Mouse (Mus musculus) liver, embryonic 11.5 days (tissue): ENCODE data around the gene Fsip1. TPM values are rescaled to one million over a fixed set of nuclear protein-coding genes. Genes with fewer than 3 reads are reported as not detected.

Source experiments
- ATAC-seq: fragments of 200-750 bp; cut with Nextera tagmentation; replicated peaks from 2 replicates; pipeline ENCODE4 v1.8.0; 2017; ENCODE audit warnings: moderate number of reproducible peaks, mild to moderate bottlenecking, moderate TSS enrichment, moderate library complexity; ENCODE audit not compliant: low FRiP score
- DNase-seq: peaks from one replicate; pipeline ENCODE4 v3.0.0-alpha.2; 2017; ENCODE audit warnings: low spot score
- H3K27ac ChIP-seq: fragments of 300-500 bp; sonication (generic); 2 replicates; pipeline ENCODE4 v1.5.1; 2014; ENCODE audit warnings: mild to moderate bottlenecking, low read depth, low read length, control low read depth
- H3K27me3 ChIP-seq: fragments of 300-500 bp; sonication (generic); replicated peaks from 2 replicates; pipeline ENCODE4 v1.6.1; 2014; ENCODE audit warnings: low read length, mixed read lengths; ENCODE audit not compliant: control insufficient read depth, insufficient read depth
- H3K36me3 ChIP-seq: fragments of 300-500 bp; sonication (generic); 2 replicates; pipeline ENCODE4 v1.6.1; 2014; ENCODE audit warnings: mild to moderate bottlenecking, low read length, moderate library complexity, mixed read lengths; ENCODE audit not compliant: control insufficient read depth, insufficient read depth
- H3K4me1 ChIP-seq: fragments of 300-500 bp; sonication (generic); replicated peaks from 2 replicates; pipeline ENCODE4 v1.6.1; 2014; ENCODE audit warnings: low read length, mixed read lengths; ENCODE audit not compliant: control insufficient read depth, insufficient read depth
- H3K4me2 ChIP-seq: fragments of 300-500 bp; sonication (generic); 2 replicates; pipeline ENCODE4 v1.6.1; 2014; ENCODE audit warnings: mild to moderate bottlenecking, control low read depth, moderate library complexity
- H3K4me3 ChIP-seq: fragments of 300-500 bp; sonication (generic); 2 replicates; pipeline ENCODE4 v1.5.1; 2014; ENCODE audit warnings: low read depth, low read length, control low read depth
- H3K9ac ChIP-seq: fragments of 300-500 bp; sonication (generic); 2 replicates; pipeline ENCODE4 v1.6.1; 2014; ENCODE audit warnings: low read depth, low read length, control low read depth
- H3K9me3 ChIP-seq: fragments of 300-500 bp; sonication (generic); 2 replicates; pipeline ENCODE4 v1.6.1; 2016; ENCODE audit warnings: low read length, inconsistent platforms, mixed read lengths; ENCODE audit not compliant: control insufficient read depth
- WGBS: fragments of 180-500 bp; shearing (Covaris S2); extraction: QIAGEN DNeasy Blood & Tissue Kit; methylation state at CpG from one replicate; pipeline ENCODE4 v1.1.7; 2014; 5-methylcytosine and 5-hydroxymethylcytosine counted together
- polyA plus RNA-seq: library from polyadenylated mRNA; unstranded; fragments of >200 nt; fragmentation: Nextera tagmentation; extraction: Ambion mirVana; gene quantifications from 2 replicates; pipeline ENCODE4 v1.2.1, GENCODE M21; 2014

Gene Fsip1
- polyA plus RNA-seq, 1 experiment from 2014 or later, result 0.29 TPM

- H3K27ac ChIP-seq, result no peak overlapping the region
- H3K9ac ChIP-seq, result no peak overlapping the region
- no peaks in the 10 kb centered on the region for H3K9me3 ChIP-seq
- no peaks in the 10 kb centered on the region for H3K27me3 ChIP-seq
- H3K4me2 ChIP-seq, result peak overlapping the region; percentile 48
- no peaks in the 10 kb centered on the region for H3K36me3 ChIP-seq
- no peak for DNase-seq
- H3K4me1 ChIP-seq, result no peaks in the 10 kb centered on the region
- H3K4me3 ChIP-seq, result peak overlapping the region; percentile 12; the same call in 1 of the 2 replicates
- ATAC-seq, result no peak
Measured at GRCm38 (mm10) chr2:118179873-118180585, 76.7 kb downstream of the Fsip1 start.

GRCm38 (mm10) chr2:118179472-118179871 lies 77.3 kb downstream of the Fsip1 start:
- Histone ChIP-seq H3K9me3 (no peaks in the 10 kb centered on the region), H3K4me1 (no peaks in the 10 kb centered on the region), H3K36me3 (no peaks in the 10 kb centered on the region), H3K27me3 (no peaks in the 10 kb centered on the region), H3K4me3 (peak overlapping the region; percentile 12; the same call in 1 of the 2 replicates), H3K9ac (no peak overlapping the region), H3K27ac (no peak overlapping the region), H3K4me2 (peak overlapping the region; percentile 48)
- no peak for DNase-seq
- 10% methylated on average over 9 of the region's 10 CpGs for WGBS
- no peak for ATAC-seq

GRCm38 (mm10) chr2:118174558-118175383 lies 82.0 kb downstream of the Fsip1 start:
- Histone ChIP-seq H3K4me2 (no peak overlapping the region), H3K36me3 (no peaks in the 10 kb centered on the region), H3K9me3 (no peaks in the 10 kb centered on the region), H3K4me1 (no peaks in the 10 kb centered on the region), H3K27me3 (no peaks in the 10 kb centered on the region), H3K27ac (no peak overlapping the region), H3K9ac (no peak overlapping the region), H3K4me3 (no peak overlapping the region)
- DNase-seq (no peak), ATAC-seq (no peak)
- 82% methylated on average over 10 of the region's 10 CpGs for WGBS

- H3K4me3 ChIP-seq, result no peak overlapping the region
- H3K27ac ChIP-seq, result no peak overlapping the region
- H3K4me1 ChIP-seq, result no peaks in the 10 kb centered on the region
- H3K4me2 ChIP-seq, result no peak overlapping the region
- H3K36me3 ChIP-seq, result no peaks in the 10 kb centered on the region
- no peaks in the 10 kb centered on the region for H3K9me3 ChIP-seq
- no peak overlapping the region for H3K9ac ChIP-seq
- no peak for ATAC-seq
- no peaks in the 10 kb centered on the region for H3K27me3 ChIP-seq
- 70% methylated on average over 1 of the region's 1 CpGs for WGBS
- DNase-seq, result no peak
Measured at GRCm38 (mm10) chr2:118168225-118168624, 88.5 kb downstream of the Fsip1 start.

GRCm38 (mm10) chr2:118167731-118168130 lies 89.0 kb downstream of the Fsip1 start:
- Histone ChIP-seq H3K9me3 (no peaks in the 10 kb centered on the region), H3K4me3 (no peak overlapping the region), H3K27ac (no peak overlapping the region), H3K9ac (no peak overlapping the region), H3K27me3 (no peaks in the 10 kb centered on the region), H3K36me3 (no peaks in the 10 kb centered on the region), H3K4me2 (no peak overlapping the region), H3K4me1 (no peaks in the 10 kb centered on the region)
- ATAC-seq, result no peak
- 73% methylated on average over 4 of the region's 4 CpGs for WGBS
- no peak for DNase-seq

GRCm38 (mm10) chr2:118165691-118166090 lies 91.1 kb downstream of the Fsip1 start:
- DNase-seq (no peak), ATAC-seq (no peak)
- Histone ChIP-seq H3K27ac (no peak overlapping the region), H3K4me2 (no peak overlapping the region), H3K4me3 (no peak overlapping the region), H3K9me3 (no peaks in the 10 kb centered on the region), H3K9ac (no peak overlapping the region), H3K4me1 (no peaks in the 10 kb centered on the region), H3K27me3 (no peaks in the 10 kb centered on the region), H3K36me3 (no peaks in the 10 kb centered on the region)
- 77% methylated on average over 2 of the region's 2 CpGs for WGBS

GRCm38 (mm10) chr2:118164137-118164536 lies 92.6 kb downstream of the Fsip1 start:
- Histone ChIP-seq H3K27ac (no peak overlapping the region), H3K4me1 (no peaks in the 10 kb centered on the region; the same call in 1 of the 2 replicates), H3K4me3 (no peak overlapping the region), H3K36me3 (no peaks in the 10 kb centered on the region), H3K4me2 (no peak overlapping the region), H3K27me3 (no peaks in the 10 kb centered on the region), H3K9ac (no peak overlapping the region), H3K9me3 (no peaks in the 10 kb centered on the region)
- ATAC-seq (no peak), DNase-seq (no peak)
- 87% methylated on average over 6 of the region's 6 CpGs for WGBS

- H3K4me1 ChIP-seq, result no peaks in the 10 kb centered on the region; the same call in 1 of the 2 replicates
- ATAC-seq (no peak), DNase-seq (no peak)
- H3K4me2 ChIP-seq, result no peak overlapping the region
- no peaks in the 10 kb centered on the region for H3K9me3 ChIP-seq
- WGBS, result 65% methylated on average over 5 of the region's 5 CpGs
- H3K36me3 ChIP-seq, result no peaks in the 10 kb centered on the region
- H3K27me3 ChIP-seq, result no peaks in the 10 kb centered on the region
- no peak overlapping the region for H3K27ac ChIP-seq
- H3K4me3 ChIP-seq, result no peak overlapping the region
- H3K9ac ChIP-seq, result no peak overlapping the region
Measured at GRCm38 (mm10) chr2:118162486-118162885, 94.3 kb downstream of the Fsip1 start.
